Mouse (Mus musculus) urinary bladder, postnatal 36 days (tissue): Measurements from ENCODE around the gene Hsd3b2.
"Not testable (repeated sequence)": the region's sequence is repeated elsewhere in the genome, so short reads cannot be mapped to it uniquely, and the experiment has no call there.

Source experiments
- DNase-seq, 2 experiments: peaks; one replicate each; pipeline ENCODE4 v3.0.0; 2022; ENCODE audit warnings: low spot score in 2 of 2, mixed read lengths in 1 of 2

Hsd3b2 gene

GRCm38 (mm10) chr3:98724376-98724775, at the start of gene Hsd3b2:
TSS of gene Hsd3b2 (minus strand) at chr3:98724543.
- DNase-seq, result no peak

GRCm38 (mm10) chr3:98764155-98764554, 39.8 kb upstream of the Hsd3b2 start:
- no peak for DNase-seq

GRCm38 (mm10) chr3:98756836-98757235, 32.5 kb upstream of the Hsd3b2 start:
- no peak for DNase-seq

- no peak for DNase-seq
These were observed 27.8 kb upstream of the Hsd3b2 start for GRCm38 (mm10) chr3:98752171-98752570.

- DNase-seq, result not testable (repeated sequence)
These were observed 16.7 kb upstream of the Hsd3b2 start for GRCm38 (mm10) chr3:98741043-98741442.

GRCm38 (mm10) chr3:98734340-98734739, 10.0 kb upstream of the Hsd3b2 start:
- no peak for DNase-seq

GRCm38 (mm10) chr3:98733724-98734123, 9.4 kb upstream of the Hsd3b2 start:
- no peak for DNase-seq

- DNase-seq, result no peak
These were observed 1.9 kb upstream of the Hsd3b2 start for GRCm38 (mm10) chr3:98726281-98726680.

- no peak for DNase-seq
These were observed 3.6 kb downstream of the Hsd3b2 start for GRCm38 (mm10) chr3:98720740-98721139.

GRCm38 (mm10) chr3:98682401-98682800, 41.9 kb downstream of the Hsd3b2 start:
- DNase-seq, result no peak

GRCm38 (mm10) chr3:98680786-98681185, 43.6 kb downstream of the Hsd3b2 start:
- no peak for DNase-seq
